In genomic region chr15:83509950-83510804, GRCm38 (mm10) we compare ENCODE assay signal across 7 mouse cellular contexts. TPM values are rescaled to one million over a fixed set of nuclear protein-coding genes. Genes with fewer than 3 reads are reported as not detected.
DNase-seq lines count a peak whose midpoint lies in the region; ATAC-seq lines count a peak whose summit lies in the region.

No protein-coding gene starts in this region.

- H3K4me3 ChIP-seq in neural tube, embryonic 11.5 days (ENCODE audit: low read depth, low read length): peak overlapping the region; percentile 54
- peak overlapping the region; percentile 73 for H3K4me3 ChIP-seq in forebrain, embryonic 10.5 days
- H3K4me3 ChIP-seq in liver, embryonic 12.5 days: peak overlapping the region; percentile 61
- H3K4me3 ChIP-seq in stomach, embryonic 15.5 days (replicated peaks): peak overlapping the region; percentile 54

- 25% methylated on average over 17 of the region's 17 CpGs for WGBS in neural tube, embryonic 11.5 days
- WGBS in forebrain, embryonic 10.5 days: 25% methylated on average over 17 of the region's 17 CpGs
- WGBS in liver, embryonic 12.5 days (ENCODE audit: insufficient replicate concordance): 24% methylated on average over 17 of the region's 17 CpGs
- 25% methylated on average over 17 of the region's 17 CpGs for WGBS in stomach, embryonic 15.5 days

- ATAC-seq in neural tube, embryonic 11.5 days (ENCODE audit: insufficient read depth, low FRiP score, low TSS enrichment): peak; percentile 79
- peak; percentile 54 for ATAC-seq in liver, embryonic 12.5 days
- peak; percentile 63 for ATAC-seq in stomach, embryonic 15.5 days (ENCODE audit: insufficient read depth, low FRiP score, low read depth)

- no peaks in the 10 kb centered on the region for H3K4me1 ChIP-seq in neural tube, embryonic 11.5 days (ENCODE audit: control insufficient read depth, insufficient read depth, low read length)
- H3K4me1 ChIP-seq in forebrain, embryonic 10.5 days: peaks cover 14% of the 10 kb centered on the region
- peaks cover 14% of the 10 kb centered on the region for H3K4me1 ChIP-seq in liver, embryonic 12.5 days
- H3K4me1 ChIP-seq in stomach, embryonic 15.5 days: peaks cover 3% of the 10 kb centered on the region; the same call in 1 of the 2 replicates

- DNase-seq in neural tube, embryonic 11.5 days (ENCODE audit: low spot score): no peak
- DNase-seq in neural tube, embryonic 10.5 days (ENCODE audit: extremely low spot score, low spot score): no peak
- peak; percentile 25 for DNase-seq in forebrain, embryonic 10.5 days (ENCODE audit: extremely low spot score, low spot score)
- no peak for DNase-seq in urinary bladder, adult 18-20 months (ENCODE audit: low spot score in 2 of 2)
- no peak for DNase-seq in cerebellum, postnatal 36 days

- H3K9me3 ChIP-seq in neural tube, embryonic 11.5 days (ENCODE audit: control insufficient read depth, low read length): no peaks in the 10 kb centered on the region
- H3K9me3 ChIP-seq in forebrain, embryonic 10.5 days: no peaks in the 10 kb centered on the region
- no peaks in the 10 kb centered on the region for H3K9me3 ChIP-seq in liver, embryonic 12.5 days (replicated peaks)
- H3K9me3 ChIP-seq in stomach, embryonic 15.5 days: no peaks in the 10 kb centered on the region

- H3K4me2 ChIP-seq in neural tube, embryonic 11.5 days (ENCODE audit: low read depth): peak overlapping the region; percentile 82
- H3K4me2 ChIP-seq in liver, embryonic 12.5 days: peak overlapping the region; percentile 92
- H3K4me2 ChIP-seq in stomach, embryonic 15.5 days: peak overlapping the region; percentile 81

- H3K9ac ChIP-seq in neural tube, embryonic 11.5 days (ENCODE audit: low read length): peak overlapping the region; percentile 63
- peak overlapping the region; percentile 70 for H3K9ac ChIP-seq in liver, embryonic 12.5 days
- H3K9ac ChIP-seq in stomach, embryonic 15.5 days: peak overlapping the region; percentile 1; the same call in 1 of the 2 replicates

- peak overlapping the region; percentile 76; the same call in 1 of the 2 replicates for H3K27ac ChIP-seq in neural tube, embryonic 11.5 days (ENCODE audit: low read depth, low read length)
- H3K27ac ChIP-seq in forebrain, embryonic 10.5 days: peak overlapping the region; percentile 87
- H3K27ac ChIP-seq in liver, embryonic 12.5 days: no peak overlapping the region; the same call in 1 of the 2 replicates
- H3K27ac ChIP-seq in stomach, embryonic 15.5 days: peak overlapping the region; percentile 70

- H3K27me3 ChIP-seq in neural tube, embryonic 11.5 days (ENCODE audit: control insufficient read depth, insufficient read depth, low read length): no peaks in the 10 kb centered on the region
- no peaks in the 10 kb centered on the region for H3K27me3 ChIP-seq in forebrain, embryonic 10.5 days (ENCODE audit: poor library complexity, severe bottlenecking)
- H3K27me3 ChIP-seq in liver, embryonic 12.5 days (replicated peaks): peaks cover 25% of the 10 kb centered on the region; the same call in 1 of the 2 replicates
- no peaks in the 10 kb centered on the region for H3K27me3 ChIP-seq in stomach, embryonic 15.5 days (replicated peaks)

- no peaks in the 10 kb centered on the region for H3K36me3 ChIP-seq in neural tube, embryonic 11.5 days (ENCODE audit: control insufficient read depth, insufficient read depth, low read length)
- peaks cover 5% of the 10 kb centered on the region for H3K36me3 ChIP-seq in forebrain, embryonic 10.5 days (replicated peaks)
- H3K36me3 ChIP-seq in liver, embryonic 12.5 days: no peaks in the 10 kb centered on the region
- H3K36me3 ChIP-seq in stomach, embryonic 15.5 days: no peaks in the 10 kb centered on the region

RNA-seq across cellular contexts. Expression of gene Ttll1, which starts 0.5 kb away (rescaled TPM):
- 33.9 and 38.1 TPM in 2 replicates for polyA plus RNA-seq in neural tube, embryonic 11.5 days (2014; fragmentation: Nextera tagmentation; extraction: Ambion mirVana)
- 33.3 and 33.7 TPM in 2 replicates for polyA plus RNA-seq in forebrain, embryonic 10.5 days (2016; fragmentation: Nextera tagmentation; extraction: Ambion mirVana)
- 9.6 and 10.0 TPM in 2 replicates for polyA plus RNA-seq in liver, embryonic 12.5 days (2016; fragmentation: Nextera tagmentation; extraction: Ambion mirVana)
- 19.8 and 20.1 TPM in 2 replicates for polyA plus RNA-seq in stomach, embryonic 15.5 days (2015; fragmentation: Nextera tagmentation; extraction: Ambion mirVana)

RNA-seq across cellular contexts. Expression of gene Bik, which starts 16.5 kb away (rescaled TPM):
- 2.1 and 2.4 TPM in 2 replicates for polyA plus RNA-seq in neural tube, embryonic 11.5 days (2014; fragmentation: Nextera tagmentation; extraction: Ambion mirVana)
- polyA plus RNA-seq in forebrain, embryonic 10.5 days (2016; fragmentation: Nextera tagmentation; extraction: Ambion mirVana): 2.1 and 2.3 TPM in 2 replicates
- 2.2 and 2.7 TPM in 2 replicates for polyA plus RNA-seq in liver, embryonic 12.5 days (2016; fragmentation: Nextera tagmentation; extraction: Ambion mirVana)
- polyA plus RNA-seq in stomach, embryonic 15.5 days (2015; fragmentation: Nextera tagmentation; extraction: Ambion mirVana): 5.8 TPM in 2 replicates

RNA-seq across cellular contexts. Expression of gene Pacsin2, which starts 45.8 kb away (rescaled TPM):
- polyA plus RNA-seq in neural tube, embryonic 11.5 days (2014; fragmentation: Nextera tagmentation; extraction: Ambion mirVana): 43.1 and 46.2 TPM in 2 replicates
- polyA plus RNA-seq in forebrain, embryonic 10.5 days (2016; fragmentation: Nextera tagmentation; extraction: Ambion mirVana): 55.4 and 57.8 TPM in 2 replicates
- polyA plus RNA-seq in liver, embryonic 12.5 days (2016; fragmentation: Nextera tagmentation; extraction: Ambion mirVana): 65.1 and 68.4 TPM in 2 replicates
- polyA plus RNA-seq in stomach, embryonic 15.5 days (2015; fragmentation: Nextera tagmentation; extraction: Ambion mirVana): 64.0 and 69.1 TPM in 2 replicates

RNA-seq across cellular contexts. Expression of gene Tspo, which starts 53.2 kb away (rescaled TPM):
- 21.0 and 26.0 TPM in 2 replicates for polyA plus RNA-seq in neural tube, embryonic 11.5 days (2014; fragmentation: Nextera tagmentation; extraction: Ambion mirVana)
- polyA plus RNA-seq in forebrain, embryonic 10.5 days (2016; fragmentation: Nextera tagmentation; extraction: Ambion mirVana): 37.9 and 40.2 TPM in 2 replicates
- polyA plus RNA-seq in liver, embryonic 12.5 days (2016; fragmentation: Nextera tagmentation; extraction: Ambion mirVana): 186 and 192 TPM in 2 replicates
- polyA plus RNA-seq in stomach, embryonic 15.5 days (2015; fragmentation: Nextera tagmentation; extraction: Ambion mirVana): 94.5 and 118 TPM in 2 replicates

RNA-seq across cellular contexts. Expression of gene Mcat, which starts 53.4 kb away (rescaled TPM):
- polyA plus RNA-seq in neural tube, embryonic 11.5 days (2014; fragmentation: Nextera tagmentation; extraction: Ambion mirVana): 41.2 and 43.8 TPM in 2 replicates
- 47.2 and 48.3 TPM in 2 replicates for polyA plus RNA-seq in forebrain, embryonic 10.5 days (2016; fragmentation: Nextera tagmentation; extraction: Ambion mirVana)
- polyA plus RNA-seq in liver, embryonic 12.5 days (2016; fragmentation: Nextera tagmentation; extraction: Ambion mirVana): 27.1 and 28.1 TPM in 2 replicates
- polyA plus RNA-seq in stomach, embryonic 15.5 days (2015; fragmentation: Nextera tagmentation; extraction: Ambion mirVana): 33.6 and 35.4 TPM in 2 replicates

Comparison
In these comparisons a context has a peak if more than half of its experiments do, and no peak if none do; other contexts are left out.
1. H3K9ac ChIP-seq: peak in every context shown above with its lines; median percentile 70 in liver, embryonic 12.5 days; 63 in neural tube, embryonic 11.5 days; 1 in stomach, embryonic 15.5 days.